Mouse (Mus musculus): ENCODE results near the gene Gm11034. TPM values are rescaled to one million over a fixed set of nuclear protein-coding genes. Genes with fewer than 3 reads are reported as not detected.

Gene Gm11034
- polyA plus RNA-seq, 1 experiment = not detected

DNA sequence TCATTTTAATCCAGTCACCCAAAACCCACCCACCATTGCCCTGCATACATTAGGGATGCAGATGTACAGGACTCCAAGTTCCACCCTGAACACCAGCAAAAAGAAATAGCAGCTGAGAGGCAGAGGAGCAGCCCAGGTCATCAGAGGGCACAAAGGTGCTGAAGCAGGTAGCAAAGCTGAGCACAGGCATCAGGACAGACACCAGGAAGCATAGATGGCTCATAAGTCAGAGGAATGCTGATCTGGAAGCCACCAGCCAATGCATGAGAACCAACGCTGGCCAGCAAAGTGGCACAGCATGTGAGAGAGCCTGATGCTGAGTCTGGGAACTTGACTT, 44.4 kb upstream of the Gm11034 start:
- TF ChIP-seq POLR2A (IDR thresholded peaks at IDR 0.05; ENCODE audit: low read depth, low read length) (no peak), CTCF (IDR thresholded peaks at IDR 0.05; ENCODE audit: extremely low read depth, insufficient read length, insufficient replicate concordance, low read depth, low read length) (no peak)
- 82% methylated on average over 1 of the region's 1 CpGs for WGBS
- Histone ChIP-seq H3K27me3 (ENCODE audit: control insufficient read depth, insufficient read depth, low read length) (no peaks in the 10 kb centered on the region), H3K4me1 (ENCODE audit: control insufficient read depth, insufficient read depth, insufficient read length, low read length) (no peaks in the 10 kb centered on the region), H3K36me3 (ENCODE audit: control insufficient read depth, insufficient read depth, low read length) (peaks cover 5% of the 10 kb centered on the region), H3K27ac (ENCODE audit: insufficient read depth, low read depth, low read length) (no peak overlapping the region), H3K4me3 (ENCODE audit: low read depth, low read length) (no peak overlapping the region)

DNA sequence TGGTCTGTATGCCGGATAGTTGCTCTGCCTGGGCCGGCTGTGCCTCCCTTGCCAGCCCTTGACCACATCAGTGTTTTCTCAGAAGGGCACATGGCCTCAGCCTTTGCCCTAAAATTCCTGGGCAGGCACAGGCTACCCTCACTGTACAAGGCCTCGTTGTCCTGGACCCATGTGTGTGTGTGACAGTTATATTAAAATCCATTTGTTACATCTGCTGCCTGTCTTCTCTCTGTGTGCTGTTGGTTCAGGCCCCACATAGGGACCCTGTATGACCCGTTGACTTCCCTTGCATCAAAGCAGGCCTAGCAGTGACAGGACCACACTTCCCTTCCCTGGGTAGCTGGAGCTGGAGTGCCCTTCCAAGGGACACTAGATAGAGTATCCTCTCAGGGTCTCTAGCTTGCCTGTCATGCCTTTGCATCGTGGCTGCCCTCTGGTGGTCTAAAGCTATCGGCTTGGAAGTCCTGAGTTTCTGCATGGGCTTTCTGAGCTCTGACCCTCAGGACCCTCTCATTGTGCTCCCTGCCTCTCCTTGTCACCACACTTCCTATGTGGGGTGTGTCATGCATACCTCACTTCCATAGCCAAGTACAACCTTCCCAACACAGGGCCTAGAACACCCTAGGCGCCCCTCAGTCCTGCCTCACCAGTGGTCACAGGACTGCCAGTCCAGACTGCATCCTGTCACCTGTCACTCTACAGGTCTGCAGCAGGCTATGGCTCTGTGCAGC, 43.9 kb upstream of the Gm11034 start:
- Histone ChIP-seq H3K27ac (ENCODE audit: insufficient read depth, low read depth, low read length) (no peak overlapping the region), H3K36me3 (ENCODE audit: control insufficient read depth, insufficient read depth, low read length) (peaks cover 9% of the 10 kb centered on the region), H3K4me3 (ENCODE audit: low read depth, low read length) (no peak overlapping the region), H3K4me1 (ENCODE audit: control insufficient read depth, insufficient read depth, insufficient read length, low read length) (no peaks in the 10 kb centered on the region), H3K27me3 (ENCODE audit: control insufficient read depth, insufficient read depth, low read length) (no peaks in the 10 kb centered on the region)
- TF ChIP-seq CTCF (IDR thresholded peaks at IDR 0.05; ENCODE audit: extremely low read depth, insufficient read length, insufficient replicate concordance, low read depth, low read length) = peak; percentile 15; the same call in 1 of the 2 replicates
- no peak for TF ChIP-seq POLR2A (IDR thresholded peaks at IDR 0.05; ENCODE audit: low read depth, low read length)
- WGBS = 60% methylated on average over 7 of the region's 7 CpGs

DNA sequence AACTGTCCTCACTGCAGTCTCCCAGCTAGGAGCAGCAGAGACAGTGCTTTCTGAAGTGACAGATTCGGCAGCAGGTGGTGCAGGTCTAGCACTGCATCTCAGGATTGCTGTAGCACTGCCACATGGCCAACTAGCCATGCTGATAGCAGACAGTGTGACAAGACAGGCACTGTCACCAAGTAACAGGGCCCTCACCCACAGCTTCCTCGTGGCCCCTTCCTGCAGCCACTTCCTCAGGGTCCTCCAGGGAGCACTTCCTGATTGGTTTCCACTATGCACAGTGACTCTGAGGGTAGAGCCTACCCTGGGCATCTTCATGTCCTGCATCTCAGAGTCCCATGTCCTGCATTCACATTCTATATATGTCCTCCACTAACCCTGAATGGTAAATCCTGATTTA, 31.2 kb upstream of the Gm11034 start:
- H3K27ac ChIP-seq (ENCODE audit: insufficient read depth, low read depth, low read length) = no peak overlapping the region
- peaks cover 20% of the 10 kb centered on the region for H3K4me1 ChIP-seq (ENCODE audit: control insufficient read depth, insufficient read depth, insufficient read length, low read length)
- H3K27me3 ChIP-seq (ENCODE audit: control insufficient read depth, insufficient read depth, low read length) = no peaks in the 10 kb centered on the region
- TF ChIP-seq POLR2A (IDR thresholded peaks at IDR 0.05; ENCODE audit: low read depth, low read length) (no peak), CTCF (IDR thresholded peaks at IDR 0.05; ENCODE audit: extremely low read depth, insufficient read length, insufficient replicate concordance, low read depth, low read length) (no peak)
- no peak overlapping the region for H3K4me3 ChIP-seq (ENCODE audit: low read depth, low read length)
- H3K36me3 ChIP-seq (ENCODE audit: control insufficient read depth, insufficient read depth, low read length) = peaks cover 2% of the 10 kb centered on the region
- 74% methylated on average over 2 of the region's 2 CpGs for WGBS

DNA sequence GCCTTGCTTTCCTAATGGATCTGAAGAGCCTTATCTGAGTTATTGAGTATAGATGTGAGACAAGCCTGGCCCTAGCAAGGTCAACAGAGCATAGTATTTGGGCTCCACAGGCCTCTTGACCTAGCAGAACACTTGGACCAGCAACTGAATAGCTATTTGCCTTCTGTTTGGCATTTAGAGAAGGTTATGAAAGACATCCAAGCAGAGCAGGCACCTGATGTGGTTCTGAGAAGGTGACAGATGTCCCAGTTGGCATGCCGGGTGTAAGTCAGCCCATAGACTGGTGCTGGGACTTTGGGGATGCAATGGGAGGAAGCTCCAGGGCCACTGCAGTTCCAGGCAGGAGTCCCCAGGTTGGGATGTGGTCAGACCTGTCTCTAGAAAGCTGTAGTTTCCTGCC, 28.8 kb upstream of the Gm11034 start:
- Histone ChIP-seq H3K4me1 (ENCODE audit: control insufficient read depth, insufficient read depth, insufficient read length, low read length) (peaks cover 20% of the 10 kb centered on the region), H3K4me3 (ENCODE audit: low read depth, low read length) (no peak overlapping the region), H3K27me3 (ENCODE audit: control insufficient read depth, insufficient read depth, low read length) (no peaks in the 10 kb centered on the region), H3K36me3 (ENCODE audit: control insufficient read depth, insufficient read depth, low read length) (no peaks in the 10 kb centered on the region), H3K27ac (ENCODE audit: insufficient read depth, low read depth, low read length) (no peak overlapping the region)
- 97% methylated on average over 1 of the region's 1 CpGs for WGBS
- TF ChIP-seq POLR2A (IDR thresholded peaks at IDR 0.05; ENCODE audit: low read depth, low read length) (no peak), CTCF (IDR thresholded peaks at IDR 0.05; ENCODE audit: extremely low read depth, insufficient read length, insufficient replicate concordance, low read depth, low read length) (no peak)

DNA sequence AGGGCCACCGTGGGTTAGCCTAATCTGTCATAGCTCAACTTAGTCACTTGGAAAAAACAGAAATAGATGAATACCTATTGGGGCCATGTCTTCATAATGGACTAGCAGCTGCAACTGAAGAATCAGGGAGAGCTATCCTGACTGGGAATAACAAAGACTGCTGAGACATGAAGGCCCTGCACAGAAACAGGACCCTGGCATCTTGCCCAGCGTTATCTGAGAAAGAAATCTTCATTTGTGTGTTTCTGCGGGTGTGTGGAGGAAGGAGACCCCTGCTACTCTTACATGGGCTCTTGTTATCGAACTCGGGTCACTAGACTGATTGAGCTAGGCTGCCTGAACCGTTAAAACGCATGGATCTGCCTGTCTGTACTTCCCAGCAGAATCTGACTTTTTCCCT, 27.5 kb upstream of the Gm11034 start:
- TF ChIP-seq POLR2A (IDR thresholded peaks at IDR 0.05; ENCODE audit: low read depth, low read length) = no peak
- no peak for TF ChIP-seq CTCF (IDR thresholded peaks at IDR 0.05; ENCODE audit: extremely low read depth, insufficient read length, insufficient replicate concordance, low read depth, low read length)
- no peaks in the 10 kb centered on the region for H3K27me3 ChIP-seq (ENCODE audit: control insufficient read depth, insufficient read depth, low read length)
- peak overlapping the region; percentile 63 for H3K4me3 ChIP-seq (ENCODE audit: low read depth, low read length)
- no peaks in the 10 kb centered on the region for H3K36me3 ChIP-seq (ENCODE audit: control insufficient read depth, insufficient read depth, low read length)
- 68% methylated on average over 7 of the region's 7 CpGs for WGBS
- peaks cover 20% of the 10 kb centered on the region for H3K4me1 ChIP-seq (ENCODE audit: control insufficient read depth, insufficient read depth, insufficient read length, low read length)
- peak overlapping the region; percentile 95; the same call in 1 of the 2 replicates for H3K27ac ChIP-seq (ENCODE audit: insufficient read depth, low read depth, low read length)

DNA sequence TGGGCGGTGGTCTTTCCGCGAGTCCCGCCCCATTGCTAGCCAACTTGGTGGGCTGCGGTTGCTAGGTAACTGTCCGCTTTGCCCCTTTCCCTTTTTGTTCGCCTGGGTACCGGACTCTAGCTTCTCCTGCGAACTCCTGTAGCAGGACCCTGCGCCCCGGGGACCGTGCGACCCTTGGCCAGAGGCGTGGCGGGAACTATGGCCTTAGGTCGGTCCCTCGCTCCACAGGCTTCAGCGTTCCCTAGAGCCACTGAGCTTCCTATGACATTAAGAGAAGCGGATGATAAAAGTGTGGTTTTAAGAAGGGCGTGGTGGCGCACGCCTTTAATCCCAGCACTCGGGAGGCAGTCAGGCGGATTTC, 26.9 kb upstream of the Gm11034 start:
- Histone ChIP-seq H3K36me3 (ENCODE audit: control insufficient read depth, insufficient read depth, low read length) (no peaks in the 10 kb centered on the region), H3K4me3 (ENCODE audit: low read depth, low read length) (peak overlapping the region; percentile 63), H3K27me3 (ENCODE audit: control insufficient read depth, insufficient read depth, low read length) (no peaks in the 10 kb centered on the region), H3K27ac (ENCODE audit: insufficient read depth, low read depth, low read length) (peak overlapping the region; percentile 95), H3K4me1 (ENCODE audit: control insufficient read depth, insufficient read depth, insufficient read length, low read length) (peaks cover 20% of the 10 kb centered on the region)
- WGBS = 0% methylated on average over 24 of the region's 24 CpGs
- no peak for TF ChIP-seq POLR2A (IDR thresholded peaks at IDR 0.05; ENCODE audit: low read depth, low read length)
- TF ChIP-seq CTCF (IDR thresholded peaks at IDR 0.05; ENCODE audit: extremely low read depth, insufficient read length, insufficient replicate concordance, low read depth, low read length) = no peak

DNA sequence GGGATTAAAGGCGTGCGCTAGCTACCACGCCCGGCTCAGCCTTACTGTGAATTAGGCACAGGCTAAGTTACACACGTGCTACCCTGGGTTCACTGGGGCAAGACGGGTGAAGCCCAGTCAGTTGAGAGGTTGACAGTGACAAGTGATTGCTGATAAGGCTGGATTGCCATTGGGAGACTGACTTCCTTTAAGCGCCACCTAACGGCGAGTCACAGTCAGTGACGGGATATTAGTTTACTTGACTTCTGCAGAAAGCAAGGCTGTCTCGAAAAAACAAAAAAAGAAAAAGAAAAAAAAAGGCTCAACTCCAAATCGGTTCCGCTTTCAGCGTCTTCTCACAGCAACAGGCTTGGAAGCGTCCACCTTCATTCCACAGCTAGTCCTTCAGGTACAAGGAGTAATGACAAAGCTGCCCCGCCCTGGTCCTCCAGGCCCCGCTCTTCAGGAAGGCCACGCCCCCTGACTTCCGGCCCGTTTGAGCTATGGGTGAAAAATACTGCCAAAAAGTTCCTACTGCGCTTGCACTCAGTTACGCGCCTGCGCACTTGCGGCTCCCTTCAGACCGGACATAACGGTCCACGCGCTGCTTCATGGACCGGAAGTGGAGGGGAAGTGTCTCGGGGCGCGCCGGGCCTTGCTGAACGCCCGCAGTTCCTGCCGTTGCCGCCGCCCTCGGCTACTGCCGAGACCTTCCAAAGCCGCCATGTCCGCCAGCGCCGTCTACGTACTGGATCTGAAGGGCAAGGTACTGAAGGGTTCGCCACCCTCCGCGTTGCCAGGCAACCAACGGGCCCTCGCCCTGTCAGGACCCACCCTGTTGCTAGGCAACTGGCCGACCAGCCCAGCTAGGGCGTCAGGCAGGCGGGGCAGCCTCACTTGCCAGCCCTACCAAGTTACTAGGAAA, 26.3 kb upstream of the Gm11034 start, which contains the start of gene Ap1m1:
TSS of gene Ap1m1 (plus strand) at position 520 of the 904 bp plus-strand sequence.
- no peaks in the 10 kb centered on the region for H3K36me3 ChIP-seq (ENCODE audit: control insufficient read depth, insufficient read depth, low read length)
- under 1% methylated on average over 54 of the region's 54 CpGs for whole genome bisulfite sequencing
- H3K4me1 ChIP-seq (ENCODE audit: control insufficient read depth, insufficient read depth, insufficient read length, low read length) = peaks cover 20% of the 10 kb centered on the region
- H3K27me3 ChIP-seq (ENCODE audit: control insufficient read depth, insufficient read depth, low read length) = no peaks in the 10 kb centered on the region
- TF ChIP-seq POLR2A (IDR thresholded peaks at IDR 0.05; ENCODE audit: low read depth, low read length) = peak; percentile 43; the same call in 1 of the 2 replicates
- peak; percentile 60; the same call in 1 of the 2 replicates for TF ChIP-seq CTCF (IDR thresholded peaks at IDR 0.05; ENCODE audit: extremely low read depth, insufficient read length, insufficient replicate concordance, low read depth, low read length)
- H3K4me3 ChIP-seq (ENCODE audit: low read depth, low read length) = peak within 1 kb of the TSS; percentile 63
- H3K27ac ChIP-seq (ENCODE audit: insufficient read depth, low read depth, low read length) = peak within 1 kb of the TSS; percentile 95
